Mouse (Mus musculus) spleen, postnatal 36 days (tissue): ENCODE results near the gene Rbm38.

ENCODE experiments used
- DNase-seq, 2 experiments: peaks; one replicate each; pipeline ENCODE4 v3.0.0; 2022; ENCODE audit warnings: low spot score in 2 of 2, mixed read lengths in 1 of 2

The Rbm38 gene

DNA sequence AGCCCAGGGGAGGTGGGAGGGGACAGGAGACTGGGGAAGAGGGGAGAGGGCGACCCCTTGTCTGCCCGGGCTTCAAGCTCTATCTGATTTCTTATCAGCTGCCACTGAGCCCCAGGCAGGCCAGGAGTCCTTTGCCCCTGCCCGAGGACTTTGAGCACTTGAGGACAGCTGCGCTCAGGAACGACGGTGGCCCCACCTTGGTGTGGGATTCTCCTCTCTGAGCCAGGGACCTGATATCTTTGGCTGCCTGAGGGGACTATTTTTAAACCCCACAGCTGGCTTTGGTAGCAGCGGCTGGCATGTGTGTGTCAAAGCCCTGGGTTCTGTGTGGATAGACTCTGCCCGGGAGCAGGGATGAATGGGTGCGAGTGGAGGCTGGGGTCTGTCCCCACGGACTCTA is 37.3 kb downstream of the Rbm38 start:
- no peak for DNase-seq

DNA sequence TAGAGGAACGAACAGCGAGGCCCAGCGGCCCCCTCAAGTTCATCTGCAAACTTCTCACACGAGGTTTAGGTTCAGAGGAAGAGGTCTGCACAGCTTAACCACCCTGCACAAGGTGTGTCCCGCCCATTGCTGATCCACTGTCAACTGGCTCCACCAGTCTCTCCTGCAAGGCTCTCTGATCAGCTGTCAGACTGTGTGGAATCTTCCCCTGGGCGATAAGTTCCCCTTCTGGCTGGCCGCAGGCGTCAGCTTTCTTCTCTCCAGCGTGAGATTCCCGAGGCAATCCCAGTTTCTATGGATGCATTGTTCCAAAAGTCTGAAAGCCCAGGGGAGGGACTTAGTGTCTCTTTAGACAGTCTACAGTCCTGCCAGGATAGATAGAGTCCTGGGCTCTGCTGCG is 38.0 kb downstream of the Rbm38 start:
- peak in 1 of 2 experiments; percentile 9 for DNase-seq

DNA sequence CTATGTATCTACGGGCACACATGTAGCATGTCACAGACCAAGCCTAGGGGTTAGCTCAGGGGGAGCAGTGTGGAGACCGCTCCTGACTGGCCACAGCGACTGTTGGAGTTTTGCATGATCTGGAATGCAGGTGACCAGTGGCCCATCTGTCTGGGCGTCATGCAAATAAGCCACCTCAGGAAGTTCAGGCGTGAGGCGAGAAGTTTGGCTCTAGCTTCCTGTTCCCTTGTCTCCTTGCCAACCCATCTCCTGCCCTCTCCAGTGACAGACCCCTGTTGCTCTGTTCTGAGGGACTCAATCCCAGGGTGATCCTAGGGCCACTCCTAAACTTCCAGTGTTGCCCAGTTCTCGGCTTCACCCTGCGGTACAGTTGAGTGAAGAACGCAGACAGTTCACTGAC is 40.2 kb downstream of the Rbm38 start:
- peak in 1 of 2 experiments; percentile 25 for DNase-seq

DNA sequence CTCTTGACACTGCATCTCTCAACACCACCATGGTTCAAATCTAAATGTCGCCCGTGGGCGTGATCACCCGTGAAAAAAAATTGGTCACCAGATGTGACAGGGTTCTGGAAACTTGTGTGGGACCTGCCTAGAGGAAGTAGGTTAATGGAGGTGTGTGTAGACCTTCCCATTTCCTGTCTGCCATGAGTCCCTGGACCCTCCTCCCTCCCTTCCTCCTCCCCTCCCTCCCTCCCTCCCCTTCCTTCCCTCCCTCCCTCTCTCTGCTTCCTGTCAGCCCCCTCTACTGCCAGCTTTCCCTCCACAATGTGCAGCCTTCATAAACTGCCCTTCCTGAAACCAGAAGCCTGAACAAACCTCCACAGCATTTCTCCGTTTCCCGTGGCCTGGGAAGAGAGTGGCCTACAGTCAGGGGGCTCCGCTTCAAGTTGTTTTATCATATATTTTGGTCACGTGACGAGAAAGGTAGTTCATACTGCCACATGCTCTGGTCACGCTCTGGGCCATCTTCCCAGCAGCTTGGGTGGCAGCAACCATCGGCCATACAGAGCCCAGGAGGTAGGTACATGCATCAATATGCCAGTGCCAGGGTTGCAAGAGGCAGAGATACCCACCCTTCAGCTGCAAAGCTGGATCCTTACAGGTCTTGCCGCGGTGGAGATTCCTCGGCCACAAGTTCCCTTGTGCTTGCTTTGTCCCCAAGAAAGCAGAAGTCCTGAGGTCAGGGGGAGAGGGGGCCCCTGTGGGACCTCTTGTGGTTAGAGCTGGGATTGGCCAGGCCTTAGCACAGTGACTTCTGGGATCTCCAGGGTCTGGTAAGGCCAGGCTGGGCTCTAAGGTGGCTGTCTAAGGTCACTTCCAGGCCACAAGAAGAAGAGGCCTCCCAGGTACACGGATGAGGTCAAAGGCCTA is 41.4 kb downstream of the Rbm38 start:
- peak; percentile 72 to 75 for DNase-seq

DNA sequence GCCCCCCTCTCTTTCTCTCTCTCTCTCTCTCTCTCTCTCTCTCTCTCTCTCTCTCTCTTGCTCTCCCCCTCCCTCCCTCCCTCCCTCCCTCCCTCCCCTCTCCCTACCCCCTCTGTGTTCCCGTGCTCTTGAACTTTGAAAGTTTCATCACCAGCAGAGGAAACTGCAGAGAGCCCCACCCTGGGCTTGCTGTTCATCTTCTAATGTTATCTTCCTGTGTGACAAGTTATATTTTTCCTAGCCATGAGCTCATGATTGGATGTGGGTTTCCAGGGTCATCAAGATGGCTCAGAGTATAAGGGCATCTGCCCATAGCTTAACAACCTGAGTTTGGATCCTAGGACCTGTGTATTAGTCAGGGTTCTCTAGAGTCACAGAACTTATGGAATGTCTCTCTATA is 42.9 kb downstream of the Rbm38 start:
- peak in 1 of 2 experiments; percentile 19 for DNase-seq

DNA sequence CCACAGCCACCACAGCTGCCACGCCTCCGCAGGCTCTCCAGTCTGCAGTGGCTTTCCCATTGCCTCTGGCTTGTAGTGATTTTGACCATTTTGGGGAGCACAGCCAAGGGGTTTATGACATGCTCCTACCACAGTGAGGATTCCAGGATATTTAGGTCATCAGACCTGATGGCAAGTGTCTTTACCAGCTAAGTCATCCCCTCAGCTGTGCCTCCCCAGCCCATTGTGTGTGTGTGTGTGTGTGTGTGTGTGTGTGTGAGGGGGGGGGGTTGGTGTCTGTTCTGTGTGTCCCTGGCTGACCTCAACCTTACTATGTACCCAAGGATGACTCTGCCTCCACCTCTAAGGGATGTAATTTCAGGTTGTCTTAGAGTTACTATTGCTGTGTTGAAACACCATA is 44.6 kb downstream of the Rbm38 start:
- no peak for DNase-seq

DNA sequence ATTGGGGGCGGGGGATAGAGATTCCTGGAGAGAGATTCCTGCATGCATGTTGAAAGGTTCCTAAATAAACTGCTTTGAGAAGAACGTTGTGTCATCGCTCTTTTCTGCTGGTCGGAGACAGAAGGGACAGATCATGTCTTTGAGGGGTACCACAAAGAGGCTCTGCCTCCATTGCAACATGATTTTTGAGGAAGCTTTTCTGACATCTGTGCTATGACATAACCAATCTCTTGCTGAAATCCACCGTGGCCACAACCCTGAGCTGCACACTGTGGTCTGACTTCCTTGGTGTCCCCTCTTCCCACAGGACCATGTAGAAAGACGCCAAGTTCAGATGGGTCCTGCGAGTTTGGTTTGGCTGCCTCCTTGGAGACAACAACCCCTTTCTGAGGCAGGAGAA is 52.6 kb downstream of the Rbm38 start:
- DNase-seq, result no peak

DNA sequence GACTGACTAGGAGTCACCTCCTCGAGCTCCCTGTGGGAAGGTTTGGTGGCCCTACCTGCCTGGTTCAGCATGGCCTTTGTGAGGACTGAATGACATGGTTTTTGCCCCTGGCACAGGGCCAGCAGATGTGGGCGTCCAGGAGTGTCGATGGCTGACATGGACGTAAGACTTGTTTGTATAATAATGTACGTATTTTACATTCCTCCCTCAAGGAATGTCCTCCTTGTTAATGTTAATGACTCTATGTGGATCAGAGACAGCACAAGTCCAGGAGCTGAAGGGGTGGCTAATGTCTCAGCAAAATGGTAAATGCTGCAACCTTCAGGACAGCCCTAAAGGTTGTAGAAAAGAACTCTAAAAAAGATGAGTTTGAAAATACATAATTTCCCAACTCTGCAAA is 53.4 kb downstream of the Rbm38 start:
- DNase-seq, result no peak

DNA sequence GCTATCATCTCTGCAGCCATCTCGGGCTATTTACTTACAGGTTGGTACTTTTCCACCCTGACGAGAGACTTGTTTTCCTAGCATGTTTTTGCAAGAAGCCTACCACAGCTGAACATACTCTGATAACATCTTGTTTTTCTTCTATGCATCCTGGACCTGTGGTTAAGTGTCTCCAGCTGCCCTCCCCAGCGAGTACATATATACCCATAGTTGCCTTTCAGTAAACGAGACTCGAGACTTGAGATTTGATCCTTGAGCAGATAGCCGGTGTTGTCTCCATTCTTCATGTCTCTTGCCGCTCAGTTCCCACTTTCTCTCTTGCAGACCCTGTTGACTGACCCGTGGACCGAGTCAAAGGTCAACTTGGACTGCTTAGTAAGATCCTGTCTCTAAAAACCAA is 56.6 kb downstream of the Rbm38 start:
- no peak for DNase-seq

DNA sequence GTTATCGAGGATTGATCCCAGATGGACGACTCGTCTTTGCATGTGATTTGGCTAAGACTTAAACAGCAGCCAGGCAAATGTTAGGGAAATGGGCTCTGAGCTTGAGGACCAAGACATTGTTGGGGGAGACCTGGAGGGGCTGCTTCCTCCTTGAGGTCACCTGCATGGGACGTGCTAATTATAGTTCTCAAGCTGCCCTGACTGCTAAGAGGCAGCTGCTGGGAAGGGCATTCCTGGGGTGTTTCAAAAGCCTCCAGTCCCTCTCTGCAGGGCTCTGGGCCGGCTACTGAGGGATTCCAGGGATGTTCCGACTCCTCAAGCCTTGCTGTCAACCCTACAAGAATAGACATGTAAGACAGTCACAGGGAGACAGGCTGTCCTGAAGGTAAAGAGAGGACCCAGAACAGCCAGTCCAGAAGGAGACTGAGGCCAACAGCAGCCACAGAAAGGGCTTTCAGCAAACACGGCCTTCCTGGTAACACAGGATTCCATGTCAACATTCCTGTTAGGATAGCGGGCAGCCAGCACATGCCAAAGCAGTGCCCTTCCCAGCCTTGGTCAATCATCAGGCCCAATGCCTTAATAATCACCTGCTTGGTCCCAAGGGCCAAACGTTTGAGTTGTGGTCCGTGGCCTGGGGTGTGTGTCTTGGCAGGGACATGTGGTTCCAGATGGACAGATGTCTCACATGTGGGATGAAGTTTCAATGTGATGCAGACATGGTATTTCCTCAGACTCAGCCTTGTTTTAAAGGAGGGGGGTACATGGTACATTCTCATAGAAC is 59.7 kb downstream of the Rbm38 start:
- DNase-seq, result no peak

DNA sequence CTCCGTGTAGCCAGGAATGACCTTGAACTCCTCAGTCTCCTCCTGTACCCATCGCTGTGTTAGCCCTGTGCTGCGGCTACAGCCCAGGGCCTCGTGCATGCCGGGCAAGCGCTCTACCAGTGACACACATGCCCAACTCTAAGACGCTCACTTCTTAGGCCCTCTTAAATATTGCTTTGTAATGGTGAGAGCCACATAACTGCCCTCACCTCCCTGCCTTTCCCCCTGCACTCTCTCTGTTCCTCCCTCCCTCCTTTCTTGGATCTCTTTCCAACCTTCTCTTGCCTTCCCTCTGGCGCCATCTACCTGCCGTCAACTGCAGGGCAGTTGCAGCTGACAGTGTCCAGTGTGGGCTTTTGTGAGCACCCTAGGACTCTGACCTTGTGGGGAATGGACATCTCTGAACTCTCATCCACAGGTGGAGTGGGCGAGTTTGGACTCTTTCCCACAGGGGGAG is 60.5 kb downstream of the Rbm38 start:
- peak; percentile 69 to 77 for DNase-seq

DNA sequence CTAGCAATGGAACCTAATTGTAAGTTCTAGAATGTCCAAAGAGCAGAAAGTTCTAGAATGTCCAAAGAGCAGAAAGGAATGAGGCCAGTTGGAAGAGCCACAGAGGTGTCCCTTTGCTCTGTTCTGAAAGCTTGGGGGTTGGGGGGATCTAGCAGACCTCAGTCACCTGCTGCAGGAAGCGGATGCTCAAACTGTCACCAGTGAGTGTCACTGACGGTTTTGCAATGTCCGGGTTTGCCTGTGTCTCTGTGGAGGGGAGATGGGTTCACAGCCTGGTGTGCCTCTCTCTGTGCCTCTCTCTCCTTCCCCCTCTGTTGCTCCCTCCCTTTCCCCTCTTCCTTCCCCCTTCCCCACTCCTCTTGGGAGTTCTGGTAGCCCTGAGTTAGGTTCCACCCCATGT is 62.4 kb downstream of the Rbm38 start:
- peak; percentile 36 to 46 for DNase-seq

DNA sequence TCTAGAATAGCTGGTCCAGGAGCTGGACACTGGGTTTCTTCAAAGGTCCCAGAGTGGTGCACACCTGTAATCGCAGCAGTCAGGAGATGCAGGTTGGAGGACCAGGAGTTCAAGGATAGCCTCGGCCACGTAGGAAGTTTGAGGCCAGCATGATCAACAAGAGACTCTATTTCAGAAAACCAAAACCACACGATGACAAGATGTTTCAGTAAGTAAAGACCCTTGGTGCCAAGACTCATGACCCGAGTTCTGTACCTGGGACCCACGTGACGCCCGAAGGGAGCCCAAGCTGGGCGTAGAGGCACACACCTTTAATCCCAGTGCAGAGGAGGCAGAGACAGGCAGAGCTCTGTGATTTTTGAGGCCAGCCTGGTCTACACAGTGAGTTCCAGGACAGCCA is 62.8 kb downstream of the Rbm38 start:
- no peak for DNase-seq

DNA sequence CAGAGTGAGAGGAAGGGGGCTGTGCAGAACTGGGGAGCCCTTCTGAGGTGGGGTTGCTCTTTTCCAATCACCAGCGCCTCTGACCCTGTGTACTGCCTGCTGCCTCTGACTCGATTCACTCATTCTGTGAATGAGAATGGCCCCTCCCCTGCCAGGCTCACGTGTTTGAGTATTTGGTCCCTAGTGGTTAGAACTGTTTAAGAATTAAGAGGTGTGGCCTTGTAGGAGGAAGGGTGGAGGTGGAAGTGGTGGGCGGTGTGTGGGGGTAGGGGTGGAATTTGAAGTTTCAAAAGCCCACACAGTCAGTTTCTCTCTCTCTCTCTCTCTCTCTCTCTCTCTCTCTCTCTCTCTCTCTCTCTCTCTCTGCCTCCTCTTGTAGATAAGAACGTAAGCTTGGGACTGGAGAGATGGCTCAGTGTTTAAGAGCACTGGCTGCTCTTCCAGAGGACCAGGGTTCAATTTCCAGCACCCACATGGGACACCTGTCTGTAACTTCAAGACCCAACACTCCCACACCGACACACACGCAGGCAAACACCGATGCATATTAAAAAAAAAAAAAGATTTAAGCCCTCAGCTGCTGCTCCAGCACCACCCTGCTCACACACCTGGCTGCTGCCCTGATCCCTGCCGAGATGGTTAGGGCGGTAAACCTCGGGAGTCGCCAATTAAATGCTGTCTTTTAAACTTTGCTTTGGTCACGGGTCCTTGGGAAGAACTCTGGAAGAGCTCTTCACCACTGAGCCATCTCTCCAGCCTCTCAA is 63.6 kb downstream of the Rbm38 start:
- peak; percentile 87 to 93 for DNase-seq
